Mouse (Mus musculus) T-helper 2 cell (primary cell): ENCODE measurements around the gene Gm11084.
"Not testable (repeated sequence)": the region's sequence is repeated elsewhere in the genome, so short reads cannot be mapped to it uniquely, and the experiment has no call there.

Source experiments
- in situ Hi-C: fragments of 300-600 bp; cut with MboI, MseI; formaldehyde crosslinking; loops from one replicate; pipeline ENCODE4 v1.15.1; 2025; ENCODE audit warnings: high pct_unique_total_duplicates

The Gm11084 gene

GRCm38 (mm10) chr2:72995346-72996097 is 9.0 kb upstream of the Gm11084 start:
- in situ Hi-C loops, result no loop called here

- in situ Hi-C loops, result no loop called here
These were observed 7.6 kb upstream of the Gm11084 start for GRCm38 (mm10) chr2:72994165-72994564.

- in situ Hi-C loops, result no loop called here
These were observed 6.0 kb upstream of the Gm11084 start for GRCm38 (mm10) chr2:72992497-72992896.

GRCm38 (mm10) chr2:72988945-72989344 is 2.4 kb upstream of the Gm11084 start:
- in situ Hi-C loops, result not testable (repeated sequence)

GRCm38 (mm10) chr2:72985516-72985915 is 1.0 kb downstream of the Gm11084 start:
- in situ Hi-C loops, result no loop called here

- in situ Hi-C loops, result no loop called here
These were observed 1.7 kb downstream of the Gm11084 start for GRCm38 (mm10) chr2:72984806-72985205.

GRCm38 (mm10) chr2:72983211-72983610 is 3.3 kb downstream of the Gm11084 start:
- in situ Hi-C loops, result no loop called here

- in situ Hi-C loops, result no loop called here
These were observed 4.3 kb downstream of the Gm11084 start for GRCm38 (mm10) chr2:72982110-72982785.

- in situ Hi-C loops, result no loop called here
These were observed 4.9 kb downstream of the Gm11084 start for GRCm38 (mm10) chr2:72981441-72982109.

GRCm38 (mm10) chr2:72981075-72981420 is 5.5 kb downstream of the Gm11084 start:
- in situ Hi-C loops, result no loop called here

- in situ Hi-C loops, result no loop called here
These were observed 6.0 kb downstream of the Gm11084 start, which contains the start of gene Sp3 for GRCm38 (mm10) chr2:72980337-72981074. Sp3 (minus strand) TSS chr2:72980446.

- in situ Hi-C loops, result no loop called here
These were observed 6.9 kb downstream of the Gm11084 start for GRCm38 (mm10) chr2:72979659-72980071.

GRCm38 (mm10) chr2:72978901-72979658 is 7.4 kb downstream of the Gm11084 start:
- in situ Hi-C loops, result no loop called here

GRCm38 (mm10) chr2:72978473-72978872 is 8.0 kb downstream of the Gm11084 start:
- in situ Hi-C loops, result no loop called here

GRCm38 (mm10) chr2:72977272-72977671 is 9.2 kb downstream of the Gm11084 start:
- in situ Hi-C loops, result no loop called here

GRCm38 (mm10) chr2:72976036-72976435 is 10.5 kb downstream of the Gm11084 start:
- in situ Hi-C loops, result no loop called here

GRCm38 (mm10) chr2:72970831-72971230 is 15.7 kb downstream of the Gm11084 start:
- in situ Hi-C loops, result no loop called here

GRCm38 (mm10) chr2:72970302-72970701 is 16.2 kb downstream of the Gm11084 start:
- in situ Hi-C loops, result no loop called here

- in situ Hi-C loops, result no loop called here
These were observed 18.0 kb downstream of the Gm11084 start for GRCm38 (mm10) chr2:72968536-72968935.

GRCm38 (mm10) chr2:72965450-72965849 is 21.1 kb downstream of the Gm11084 start:
- in situ Hi-C loops, result no loop called here

- in situ Hi-C loops, result no loop called here
These were observed 30.1 kb downstream of the Gm11084 start for GRCm38 (mm10) chr2:72956415-72956814.
